Mouse (Mus musculus) neural tube, embryonic 13.5 days (tissue): ENCODE measurements around the gene Fcrla. TPM values are rescaled to one million over a fixed set of nuclear protein-coding genes. Genes with fewer than 3 reads are reported as not detected.

Source experiments
- ATAC-seq: fragments of 200-750 bp; cut with Nextera tagmentation; 2 replicates; pipeline ENCODE4 v1.8.0; 2017; ENCODE audit warnings: low read depth, mild to moderate bottlenecking, moderate TSS enrichment, moderate library complexity
- H3K27ac ChIP-seq: fragments of 300-500 bp; sonication (generic); replicated peaks from 2 replicates; pipeline ENCODE4 v1.5.1; 2015; ENCODE audit warnings: moderate library complexity, mild to moderate bottlenecking, inconsistent platforms
- H3K27me3 ChIP-seq: fragments of 300-500 bp; sonication (generic); 2 replicates; pipeline ENCODE4 v1.6.1; 2015; ENCODE audit warnings: mild to moderate bottlenecking, inconsistent platforms
- H3K36me3 ChIP-seq: fragments of 300-500 bp; sonication (generic); 2 replicates; pipeline ENCODE4 v1.6.1; 2015; ENCODE audit warnings: mild to moderate bottlenecking, inconsistent platforms
- H3K4me1 ChIP-seq: fragments of 300-500 bp; sonication (generic); replicated peaks from 2 replicates; pipeline ENCODE4 v1.6.1; 2015; ENCODE audit warnings: inconsistent platforms
- H3K4me2 ChIP-seq: fragments of 300-500 bp; sonication (generic); 2 replicates; pipeline ENCODE4 v1.6.1; 2015; ENCODE audit warnings: inconsistent platforms, mild to moderate bottlenecking, moderate library complexity
- H3K4me3 ChIP-seq: fragments of 300-500 bp; sonication (generic); 2 replicates; pipeline ENCODE4 v1.5.1; 2015; ENCODE audit warnings: mild to moderate bottlenecking, inconsistent platforms
- H3K9ac ChIP-seq: fragments of 300-500 bp; sonication (generic); 2 replicates; pipeline ENCODE4 v1.6.1; 2015; ENCODE audit warnings: moderate library complexity, mild to moderate bottlenecking, inconsistent platforms
- H3K9me3 ChIP-seq: fragments of 300-500 bp; sonication (generic); 2 replicates; pipeline ENCODE4 v1.6.1; 2016; ENCODE audit warnings: inconsistent platforms
- WGBS: fragments of 180-500 bp; shearing (Covaris S2); methylation state at CpG from one replicate; pipeline ENCODE4 v1.1.7; 2015; 5-methylcytosine and 5-hydroxymethylcytosine counted together
- polyA plus RNA-seq: library from polyadenylated mRNA; unstranded; fragments of >200 nt; fragmentation: Nextera tagmentation; extraction: Ambion mirVana; gene quantifications from 2 replicates; pipeline ENCODE4 v1.2.1, GENCODE M21; 2015

The Fcrla gene
- polyA plus RNA-seq, 1 experiment from 2014 or later: not detected

DNA sequence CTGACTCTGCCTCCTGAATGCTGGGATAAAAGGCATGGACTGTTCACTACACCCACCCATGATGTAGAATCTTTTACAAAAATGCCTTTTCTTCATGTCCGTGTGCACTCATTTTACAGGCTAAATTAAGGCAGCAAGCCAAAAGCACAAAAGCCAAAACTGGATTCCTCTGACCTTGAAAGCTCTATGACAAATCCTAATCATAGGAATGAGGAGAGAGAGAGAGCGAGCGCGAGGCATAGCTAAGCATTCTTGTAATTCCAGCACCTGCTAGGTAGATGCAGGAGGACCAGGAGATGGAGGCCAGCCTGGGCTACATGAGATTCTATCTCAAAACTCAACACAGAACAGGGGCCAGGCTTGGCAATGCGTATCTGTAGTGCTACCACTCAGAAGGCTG, 50.5 kb downstream of the Fcrla start:
- Histone ChIP-seq H3K4me3 (no peak overlapping the region), H3K4me1 (no peaks in the 10 kb centered on the region), H3K27me3 (no peaks in the 10 kb centered on the region), H3K27ac (no peak overlapping the region), H3K9ac (no peak overlapping the region), H3K36me3 (peaks cover 68% of the 10 kb centered on the region), H3K9me3 (no peaks in the 10 kb centered on the region), H3K4me2 (no peak overlapping the region)
- WGBS: 96% methylated on average over 5 of the region's 5 CpGs
- ATAC-seq: no peak

- no peak for ATAC-seq
- Histone ChIP-seq H3K4me1 (no peaks in the 10 kb centered on the region), H3K36me3 (peaks cover 63% of the 10 kb centered on the region), H3K27me3 (no peaks in the 10 kb centered on the region), H3K9me3 (no peaks in the 10 kb centered on the region), H3K4me2 (no peak overlapping the region), H3K4me3 (no peak overlapping the region), H3K27ac (no peak overlapping the region), H3K9ac (no peak overlapping the region)
- 80% methylated on average over 3 of the region's 3 CpGs for WGBS
Measured at GRCm38 (mm10) chr1:170875676-170876075, 51.7 kb downstream of the Fcrla start.

DNA sequence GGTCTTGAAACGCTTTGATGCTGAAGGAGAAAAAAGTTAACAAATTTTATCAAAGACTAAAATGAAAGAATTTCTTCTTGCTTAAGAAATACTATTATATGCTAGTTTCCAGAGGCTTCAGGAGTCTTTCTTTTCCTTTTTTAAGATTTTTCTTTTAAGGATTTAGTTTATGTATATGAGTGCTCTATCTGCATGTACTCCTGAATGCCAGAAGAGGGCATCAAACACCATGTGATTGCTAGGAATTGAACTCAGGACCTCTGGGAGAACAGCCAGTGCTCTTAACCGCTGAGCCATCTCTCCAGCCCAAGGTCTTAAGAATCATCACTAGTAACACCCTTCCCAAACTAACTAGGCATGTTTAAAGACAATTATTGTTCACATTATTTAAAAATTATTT, 55.4 kb downstream of the Fcrla start:
- no peak for ATAC-seq
- Histone ChIP-seq H3K9ac (no peak overlapping the region), H3K9me3 (no peaks in the 10 kb centered on the region), H3K4me3 (no peak overlapping the region), H3K4me2 (no peak overlapping the region), H3K27ac (no peak overlapping the region), H3K27me3 (no peaks in the 10 kb centered on the region), H3K4me1 (peaks cover 7% of the 10 kb centered on the region), H3K36me3 (peaks cover 37% of the 10 kb centered on the region)
- 92% methylated on average over 2 of the region's 2 CpGs for WGBS

GRCm38 (mm10) chr1:170871402-170871801, 56.0 kb downstream of the Fcrla start:
- Histone ChIP-seq H3K27ac (no peak overlapping the region), H3K4me3 (no peak overlapping the region), H3K9ac (no peak overlapping the region), H3K27me3 (no peaks in the 10 kb centered on the region), H3K4me1 (peaks cover 13% of the 10 kb centered on the region), H3K4me2 (no peak overlapping the region), H3K36me3 (peaks cover 32% of the 10 kb centered on the region), H3K9me3 (no peaks in the 10 kb centered on the region)
- ATAC-seq: no peak
- WGBS: 95% methylated on average over 6 of the region's 6 CpGs

- no peaks in the 10 kb centered on the region for H3K9me3 ChIP-seq
- no peak overlapping the region for H3K27ac ChIP-seq
- H3K9ac ChIP-seq: peak overlapping the region; percentile 89
- no peaks in the 10 kb centered on the region for H3K27me3 ChIP-seq
- H3K4me2 ChIP-seq: peak overlapping the region; percentile 79
- 21% methylated on average over 14 of the region's 14 CpGs for WGBS
- ATAC-seq: peak; percentile 29; the same call in 1 of the 2 replicates
- H3K4me1 ChIP-seq: peaks cover 19% of the 10 kb centered on the region
- H3K4me3 ChIP-seq: peak overlapping the region; percentile 87
- H3K36me3 ChIP-seq: peaks cover 14% of the 10 kb centered on the region
Measured at GRCm38 (mm10) chr1:170868905-170869283, 58.5 kb downstream of the Fcrla start.

GRCm38 (mm10) chr1:170868107-170868904, 59.1 kb downstream of the Fcrla start:
- WGBS: under 1% methylated on average over 33 of the region's 33 CpGs
- Histone ChIP-seq H3K9ac (peak overlapping the region; percentile 89), H3K27ac (no peak overlapping the region), H3K27me3 (no peaks in the 10 kb centered on the region), H3K36me3 (peaks cover 13% of the 10 kb centered on the region), H3K4me3 (peak overlapping the region; percentile 87), H3K4me2 (peak overlapping the region; percentile 79), H3K4me1 (peaks cover 19% of the 10 kb centered on the region), H3K9me3 (no peaks in the 10 kb centered on the region)
- ATAC-seq: peak; percentile 92

GRCm38 (mm10) chr1:170867691-170868105, 59.7 kb downstream of the Fcrla start, which contains the start of gene Atf6:
Gene Atf6, minus strand, starts transcription at chr1:170867771.
- peak; percentile 78 for ATAC-seq
- no peaks in the 10 kb centered on the region for H3K27me3 ChIP-seq
- H3K9ac ChIP-seq: peak within 1 kb of the TSS; percentile 89
- WGBS: under 1% methylated on average over 25 of the region's 25 CpGs
- peak within 1 kb of the TSS; percentile 87 for H3K4me3 ChIP-seq
- H3K27ac ChIP-seq: peak within 1 kb of the TSS; percentile 75
- peaks cover 19% of the 10 kb centered on the region for H3K4me1 ChIP-seq
- no peaks in the 10 kb centered on the region for H3K9me3 ChIP-seq
- peaks cover 13% of the 10 kb centered on the region for H3K36me3 ChIP-seq
- peak within 1 kb of the TSS; percentile 79 for H3K4me2 ChIP-seq

Other genes with a start within 250 kb of the Fcrla start
- gene Atf6, start 59.8 kb downstream of the Fcrla start, polyA plus RNA-seq: 7.3 and 8.1 TPM in 2 replicates
- 0.50 and 0.55 TPM in 2 replicates for gene Gm26620, start 42.5 kb downstream of the Fcrla start, polyA plus RNA-seq
- gene Dusp12, start 42.0 kb downstream of the Fcrla start, polyA plus RNA-seq: 39.5 and 45.3 TPM in 2 replicates
- gene Fcrlb, start 14.6 kb downstream of the Fcrla start, polyA plus RNA-seq: 0.39 and 0.50 TPM in 2 replicates
- gene Fcgr2b, start 49.0 kb upstream of the Fcrla start, polyA plus RNA-seq: 0.59 and 0.83 TPM in 2 replicates
- gene Fcgr4, start 91.3 kb upstream of the Fcrla start, polyA plus RNA-seq: not detected in 2 replicates
- 9.0 and 10.9 TPM in 2 replicates for gene Fcgr3, start 137.4 kb upstream of the Fcrla start, polyA plus RNA-seq
- 2.8 and 2.9 TPM in 2 replicates for gene Cfap126, start 186.3 kb upstream of the Fcrla start, polyA plus RNA-seq
- 278 and 279 TPM in 2 replicates for gene Sdhc, start 223.0 kb upstream of the Fcrla start, polyA plus RNA-seq
- gene Mpz, start 223.1 kb upstream of the Fcrla start, polyA plus RNA-seq: 20.7 and 25.7 TPM in 2 replicates